Mouse (Mus musculus): ENCODE results near the gene Lep. TPM values are rescaled to one million over a fixed set of nuclear protein-coding genes. Genes with fewer than 3 reads are reported as not detected.

The Lep gene
- polyA plus RNA-seq, 1 experiment from 2014 or later: not detected

DNA sequence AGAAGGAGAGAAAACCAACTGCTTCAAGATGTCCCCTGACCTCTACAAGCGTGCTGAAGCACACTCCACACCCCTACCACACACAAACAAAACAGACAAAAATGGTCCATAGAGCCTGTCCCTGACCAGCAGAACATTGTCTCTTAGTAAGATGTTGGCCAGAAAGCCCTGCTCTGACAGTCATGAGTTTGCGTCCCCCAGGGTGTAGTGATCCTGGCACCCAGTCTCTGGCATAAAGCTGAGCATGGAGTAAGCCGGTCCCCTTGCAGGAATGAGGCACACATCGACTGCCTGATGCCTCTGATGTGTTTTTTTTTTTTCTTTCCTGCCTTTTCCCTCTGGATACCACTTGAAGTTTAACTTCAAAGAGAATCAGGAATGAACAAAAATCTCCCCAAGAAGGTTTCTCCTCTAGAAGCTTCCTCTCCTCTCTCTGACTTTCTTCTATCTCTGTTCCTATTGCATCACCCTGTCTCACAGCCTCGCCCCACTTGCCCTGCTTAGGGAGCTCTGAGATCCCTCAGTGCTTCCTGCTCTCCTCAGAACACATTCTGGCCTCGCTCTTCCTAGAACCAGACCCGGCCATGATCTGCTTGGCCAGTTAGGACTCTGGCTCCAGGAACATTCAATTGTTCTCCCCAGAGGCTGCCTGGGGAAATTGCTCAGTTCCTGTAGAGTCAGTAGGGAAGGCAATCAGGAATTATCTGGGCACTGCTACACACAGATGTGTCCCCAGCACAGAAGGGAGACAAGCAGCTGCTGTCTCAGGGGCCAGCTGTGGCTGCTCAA, 28.1 kb downstream of the Lep start:
- H3K27ac ChIP-seq (replicated peaks): no peak overlapping the region
- ATAC-seq (ENCODE audit: insufficient read depth): no peak
- H3K36me3 ChIP-seq (replicated peaks): no peaks in the 10 kb centered on the region
- no peaks in the 10 kb centered on the region for H3K27me3 ChIP-seq
- no peaks in the 10 kb centered on the region for H3K9me3 ChIP-seq (replicated peaks)
- 42% methylated on average over 7 of the region's 7 CpGs for WGBS (ENCODE audit: insufficient replicate concordance)
- no peak overlapping the region for H3K9ac ChIP-seq
- H3K4me1 ChIP-seq (replicated peaks): no peaks in the 10 kb centered on the region
- no peak overlapping the region for H3K4me3 ChIP-seq (replicated peaks)
- H3K4me2 ChIP-seq: no peak overlapping the region

DNA sequence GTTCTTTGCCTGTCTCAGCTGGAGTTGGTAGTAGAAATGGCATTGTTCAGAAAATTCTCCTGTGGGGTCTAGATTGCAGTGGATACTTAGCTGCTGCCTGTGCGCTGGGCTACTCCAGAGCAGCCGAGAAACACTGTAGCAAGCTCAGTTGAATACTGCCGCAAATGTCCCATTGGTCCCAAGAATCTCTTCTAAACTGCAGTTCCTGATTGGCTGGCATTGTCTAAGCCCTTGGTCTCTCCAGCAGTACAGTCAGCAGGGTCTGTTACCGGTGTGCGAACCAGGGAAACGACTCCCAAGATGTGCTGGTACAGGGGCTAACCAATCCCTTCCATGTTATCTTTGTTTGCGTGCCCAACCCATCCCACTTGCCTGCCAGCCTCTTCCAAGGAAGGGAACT, 32.2 kb downstream of the Lep start:
- 67% methylated on average over 7 of the region's 7 CpGs for WGBS (ENCODE audit: insufficient replicate concordance)
- Histone ChIP-seq H3K9ac (no peak overlapping the region), H3K4me1 (replicated peaks) (no peaks in the 10 kb centered on the region)

DNA sequence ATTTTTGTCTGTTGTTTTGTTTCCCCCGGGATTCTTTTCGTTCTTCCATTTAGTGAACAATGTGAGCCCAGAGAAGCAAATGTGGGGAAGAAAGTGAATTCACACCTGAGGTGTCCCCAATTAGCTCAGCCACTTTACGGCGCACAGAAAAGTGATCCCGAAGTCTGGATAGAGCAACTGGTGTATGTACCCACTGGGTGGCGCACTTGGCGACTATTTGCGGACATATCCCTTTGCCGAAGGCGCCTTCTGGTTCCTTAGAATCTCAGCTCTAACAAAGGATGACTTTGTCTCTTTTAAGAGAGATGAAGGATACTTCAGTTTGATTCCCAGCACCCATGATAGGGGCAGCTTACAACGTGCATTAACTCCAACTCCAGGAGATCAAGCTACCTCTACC, 32.9 kb downstream of the Lep start:
- Histone ChIP-seq H3K4me1 (replicated peaks) (no peaks in the 10 kb centered on the region), H3K4me3 (replicated peaks) (no peak overlapping the region), H3K4me2 (no peak overlapping the region), H3K36me3 (replicated peaks) (no peaks in the 10 kb centered on the region), H3K9me3 (replicated peaks) (no peaks in the 10 kb centered on the region), H3K9ac (no peak overlapping the region), H3K27me3 (no peaks in the 10 kb centered on the region), H3K27ac (replicated peaks) (no peak overlapping the region)
- no peak for ATAC-seq (ENCODE audit: insufficient read depth)
- WGBS (ENCODE audit: insufficient replicate concordance): 52% methylated on average over 11 of the region's 11 CpGs

More for the DNA sequence above, 32.2 kb downstream of the Lep start:
- H3K4me3 ChIP-seq (replicated peaks): no peak overlapping the region
- H3K27ac ChIP-seq (replicated peaks): no peak overlapping the region
- no peak for ATAC-seq (ENCODE audit: insufficient read depth)
- no peak overlapping the region for H3K4me2 ChIP-seq
- no peaks in the 10 kb centered on the region for H3K36me3 ChIP-seq (replicated peaks)
- no peaks in the 10 kb centered on the region for H3K27me3 ChIP-seq
- H3K9me3 ChIP-seq (replicated peaks): no peaks in the 10 kb centered on the region

DNA sequence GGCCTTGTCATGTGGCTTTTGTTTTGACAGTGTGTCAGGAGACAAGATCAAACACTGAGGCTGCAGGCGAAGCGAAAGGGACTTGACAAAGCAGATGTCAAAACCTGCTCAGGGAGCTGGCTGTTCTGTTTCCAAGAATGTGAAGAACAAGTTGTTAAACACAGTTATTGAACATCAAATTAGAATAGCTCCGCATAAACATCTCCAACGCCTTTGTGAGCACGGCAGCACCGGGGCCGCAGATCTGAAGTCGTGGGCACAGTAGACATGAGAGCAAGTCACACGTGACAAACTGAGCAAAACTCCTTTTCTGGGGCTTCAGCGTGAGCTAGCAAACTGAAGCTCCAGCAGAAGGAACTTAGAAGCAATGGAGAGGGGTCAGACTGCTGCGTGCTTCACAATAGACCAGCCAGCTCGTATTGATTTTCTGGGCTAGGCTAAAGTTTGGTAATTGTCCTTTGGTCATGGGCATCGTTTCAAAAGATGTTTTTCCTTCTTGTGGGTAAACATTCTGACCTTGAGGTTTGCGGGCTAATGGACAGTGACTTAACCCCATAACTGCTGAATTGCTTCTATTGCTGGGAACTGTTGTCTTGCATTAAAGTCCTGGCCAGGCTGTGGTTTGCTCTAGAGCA, 39.6 kb downstream of the Lep start:
- ATAC-seq (ENCODE audit: insufficient read depth): no peak
- no peaks in the 10 kb centered on the region for H3K27me3 ChIP-seq
- WGBS (ENCODE audit: insufficient replicate concordance): 56% methylated on average over 14 of the region's 14 CpGs
- H3K9me3 ChIP-seq (replicated peaks): no peaks in the 10 kb centered on the region
- no peaks in the 10 kb centered on the region for H3K36me3 ChIP-seq (replicated peaks)
- no peak overlapping the region for H3K4me2 ChIP-seq
- H3K4me1 ChIP-seq (replicated peaks): no peaks in the 10 kb centered on the region
- no peak overlapping the region for H3K9ac ChIP-seq
- no peak overlapping the region for H3K27ac ChIP-seq (replicated peaks)
- no peak overlapping the region for H3K4me3 ChIP-seq (replicated peaks)

DNA sequence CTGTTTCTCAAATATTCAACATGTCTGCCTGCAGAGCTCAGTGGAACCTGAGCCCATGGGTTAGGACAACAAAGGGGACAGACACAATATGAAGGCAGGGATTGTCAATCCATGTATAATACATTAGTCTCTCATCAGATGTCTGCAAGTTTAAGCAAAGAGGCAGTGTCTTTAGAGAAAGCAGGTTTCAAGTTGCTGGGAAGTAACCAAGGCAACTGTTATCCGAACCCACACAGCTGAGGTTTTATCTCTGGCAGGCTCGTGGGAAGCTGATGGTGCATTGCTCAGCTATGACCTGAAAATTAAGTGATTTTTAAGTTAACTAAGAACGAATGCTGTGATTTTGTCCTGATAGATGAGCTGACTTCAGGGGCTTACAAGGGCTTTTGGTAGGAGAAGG, 40.4 kb downstream of the Lep start:
- no peaks in the 10 kb centered on the region for H3K4me1 ChIP-seq (replicated peaks)
- no peaks in the 10 kb centered on the region for H3K36me3 ChIP-seq (replicated peaks)
- H3K4me2 ChIP-seq: no peak overlapping the region
- WGBS (ENCODE audit: insufficient replicate concordance): 40% methylated on average over 3 of the region's 3 CpGs
- H3K9me3 ChIP-seq (replicated peaks): no peaks in the 10 kb centered on the region
- H3K4me3 ChIP-seq (replicated peaks): no peak overlapping the region
- H3K27ac ChIP-seq (replicated peaks): no peak overlapping the region
- ATAC-seq (ENCODE audit: insufficient read depth): no peak
- no peaks in the 10 kb centered on the region for H3K27me3 ChIP-seq
- H3K9ac ChIP-seq: no peak overlapping the region

DNA sequence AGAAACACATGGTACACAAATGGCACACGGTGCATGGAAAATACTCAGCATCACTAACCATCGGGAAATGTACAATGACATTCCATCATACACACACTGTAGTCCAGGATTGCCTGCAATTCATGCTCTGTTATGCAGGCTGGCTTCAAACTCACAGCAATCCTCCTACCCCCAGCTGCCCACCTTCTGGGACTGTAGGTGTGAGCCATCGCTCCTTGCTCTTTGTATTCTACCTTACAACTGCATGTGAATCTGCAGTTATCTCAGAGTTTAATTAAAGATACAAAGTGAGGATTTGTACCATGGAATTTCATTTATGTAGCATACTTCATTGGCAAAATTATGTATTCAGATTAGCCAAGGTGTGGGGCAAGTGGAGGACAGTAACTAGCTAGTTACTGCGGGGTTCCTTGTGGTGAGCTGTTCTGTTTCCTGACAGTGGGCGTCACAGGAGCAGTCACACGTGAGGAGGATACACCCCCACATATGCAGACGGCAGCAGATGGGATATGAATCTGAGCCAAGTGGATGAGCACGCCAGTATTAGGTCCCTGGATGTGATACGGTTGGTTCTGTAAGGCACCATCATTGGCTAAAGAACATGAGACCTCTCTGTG, 41.3 kb downstream of the Lep start:
- no peak overlapping the region for H3K27ac ChIP-seq (replicated peaks)
- WGBS (ENCODE audit: insufficient replicate concordance): 65% methylated on average over 9 of the region's 9 CpGs
- H3K9ac ChIP-seq: no peak overlapping the region
- no peak overlapping the region for H3K4me2 ChIP-seq
- no peak overlapping the region for H3K4me3 ChIP-seq (replicated peaks)
- no peaks in the 10 kb centered on the region for H3K9me3 ChIP-seq (replicated peaks)
- no peaks in the 10 kb centered on the region for H3K36me3 ChIP-seq (replicated peaks)
- H3K4me1 ChIP-seq (replicated peaks): no peaks in the 10 kb centered on the region
- no peaks in the 10 kb centered on the region for H3K27me3 ChIP-seq
- ATAC-seq (ENCODE audit: insufficient read depth): no peak

DNA sequence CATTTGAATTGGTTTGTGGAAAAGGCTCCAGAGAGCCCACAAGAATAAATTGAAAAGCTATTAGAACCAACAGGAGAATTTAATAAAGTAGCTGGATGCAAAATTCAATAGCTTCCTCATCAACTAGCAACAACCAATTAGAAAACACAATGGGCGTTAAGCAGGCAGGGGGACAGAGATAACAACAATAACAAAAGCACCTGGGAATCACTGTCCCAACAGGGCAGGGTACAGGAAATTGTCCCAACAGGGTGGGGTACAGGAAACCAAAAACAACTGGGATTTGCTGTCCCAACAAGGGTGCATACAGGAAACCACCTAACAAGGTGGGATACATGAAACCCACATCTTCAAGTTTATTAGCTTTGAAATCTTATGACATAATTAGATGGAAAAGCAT, 48.4 kb downstream of the Lep start:
- H3K4me1 ChIP-seq (replicated peaks): no peaks in the 10 kb centered on the region
- no peaks in the 10 kb centered on the region for H3K27me3 ChIP-seq
- H3K4me2 ChIP-seq: no peak overlapping the region
- H3K36me3 ChIP-seq (replicated peaks): no peaks in the 10 kb centered on the region
- no peak overlapping the region for H3K9ac ChIP-seq
- no peaks in the 10 kb centered on the region for H3K9me3 ChIP-seq (replicated peaks)
- 50% methylated on average over 1 of the region's 1 CpGs for WGBS (ENCODE audit: insufficient replicate concordance)
- H3K27ac ChIP-seq (replicated peaks): no peak overlapping the region
- ATAC-seq (ENCODE audit: insufficient read depth): no peak
- no peak overlapping the region for H3K4me3 ChIP-seq (replicated peaks)

DNA sequence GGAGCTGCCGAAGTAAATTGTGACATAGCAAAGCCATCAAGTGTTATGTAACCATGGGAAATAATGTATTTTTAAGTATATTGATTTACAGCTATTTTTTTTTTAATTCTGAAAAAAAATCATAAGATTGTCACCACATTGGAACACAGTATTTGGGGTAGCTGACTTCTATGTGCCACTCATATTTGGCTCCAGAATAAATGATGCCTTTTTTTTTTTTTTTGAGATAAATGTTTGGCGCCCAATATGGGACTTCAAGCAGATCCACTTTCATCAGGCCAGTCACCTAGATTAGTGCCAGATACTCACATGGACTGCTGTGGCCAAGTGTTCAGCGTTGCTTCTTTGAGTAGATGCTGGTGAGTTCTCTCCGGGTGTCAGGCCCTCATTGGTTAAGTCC, 51.5 kb downstream of the Lep start:
- H3K4me2 ChIP-seq: no peak overlapping the region
- no peak for ATAC-seq (ENCODE audit: insufficient read depth)
- no peak overlapping the region for H3K4me3 ChIP-seq (replicated peaks)
- no peaks in the 10 kb centered on the region for H3K27me3 ChIP-seq
- no peaks in the 10 kb centered on the region for H3K9me3 ChIP-seq (replicated peaks)
- no peaks in the 10 kb centered on the region for H3K4me1 ChIP-seq (replicated peaks)
- WGBS (ENCODE audit: insufficient replicate concordance): 73% methylated on average over 4 of the region's 4 CpGs
- no peak overlapping the region for H3K9ac ChIP-seq
- H3K27ac ChIP-seq (replicated peaks): no peak overlapping the region
- H3K36me3 ChIP-seq (replicated peaks): no peaks in the 10 kb centered on the region

DNA sequence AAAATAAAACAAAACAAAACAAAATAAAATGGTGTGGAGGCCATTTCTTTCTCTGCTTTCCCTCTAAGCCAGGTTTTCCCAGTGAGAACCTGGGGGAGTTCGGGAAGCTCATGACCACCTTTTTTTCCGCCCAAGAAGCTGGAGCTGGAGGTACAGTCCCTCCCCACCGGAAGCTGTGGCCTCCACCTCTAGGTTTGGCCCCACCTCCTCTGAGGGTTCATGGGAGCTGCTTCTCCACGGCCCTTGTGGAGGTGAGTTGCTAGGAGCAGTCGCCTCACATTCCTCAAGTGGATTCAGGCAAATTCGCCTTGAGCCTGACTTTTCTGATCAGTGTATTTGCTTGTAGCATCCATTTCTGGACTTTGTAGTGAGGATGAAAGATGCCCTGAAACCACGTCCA, 55.7 kb downstream of the Lep start:
- H3K9ac ChIP-seq: no peak overlapping the region
- no peaks in the 10 kb centered on the region for H3K9me3 ChIP-seq (replicated peaks)
- no peak for ATAC-seq (ENCODE audit: insufficient read depth)
- no peak overlapping the region for H3K4me2 ChIP-seq
- no peaks in the 10 kb centered on the region for H3K36me3 ChIP-seq (replicated peaks)
- no peaks in the 10 kb centered on the region for H3K27me3 ChIP-seq
- no peak overlapping the region for H3K27ac ChIP-seq (replicated peaks)
- 45% methylated on average over 7 of the region's 7 CpGs for WGBS (ENCODE audit: insufficient replicate concordance)
- no peak overlapping the region for H3K4me3 ChIP-seq (replicated peaks)
- H3K4me1 ChIP-seq (replicated peaks): no peaks in the 10 kb centered on the region

DNA sequence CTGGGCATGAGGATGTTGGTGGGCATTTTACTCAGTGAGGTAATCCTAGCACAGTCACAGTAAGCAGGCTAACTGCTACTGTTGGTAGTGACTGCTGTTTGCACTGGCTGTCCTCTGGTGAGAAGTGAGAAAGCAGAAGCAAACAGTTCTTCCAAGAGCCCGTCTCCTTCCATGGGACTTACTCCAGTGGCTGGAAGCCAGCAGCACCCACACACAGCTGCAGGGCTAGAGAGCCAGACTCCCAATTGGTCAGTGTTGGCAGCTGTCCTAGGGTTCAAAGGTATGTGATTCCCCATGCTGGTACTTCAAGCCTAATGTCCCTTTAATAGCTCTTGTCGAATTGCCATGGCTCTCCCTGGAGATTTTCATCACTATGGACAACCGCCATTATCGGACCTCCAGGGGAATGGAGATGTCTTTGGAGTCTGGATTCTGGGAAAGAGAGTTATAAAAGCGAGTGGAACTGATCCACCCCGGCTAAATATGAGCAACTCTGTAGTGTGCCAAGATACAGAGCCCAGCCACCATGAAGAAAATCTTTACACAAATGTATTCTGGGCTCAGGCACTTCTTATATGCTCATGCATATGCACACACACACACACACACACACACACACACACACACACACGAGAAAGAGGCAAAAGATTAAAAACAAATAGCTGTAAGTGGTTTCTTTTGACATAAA, 57.5 kb downstream of the Lep start:
- ATAC-seq (ENCODE audit: insufficient read depth): no peak
- Histone ChIP-seq H3K36me3 (replicated peaks) (no peaks in the 10 kb centered on the region), H3K9me3 (replicated peaks) (no peaks in the 10 kb centered on the region), H3K9ac (no peak overlapping the region), H3K4me2 (no peak overlapping the region), H3K27me3 (no peaks in the 10 kb centered on the region), H3K4me3 (replicated peaks) (no peak overlapping the region), H3K27ac (replicated peaks) (no peak overlapping the region), H3K4me1 (replicated peaks) (no peaks in the 10 kb centered on the region)
- 49% methylated on average over 7 of the region's 7 CpGs for WGBS (ENCODE audit: insufficient replicate concordance)

DNA sequence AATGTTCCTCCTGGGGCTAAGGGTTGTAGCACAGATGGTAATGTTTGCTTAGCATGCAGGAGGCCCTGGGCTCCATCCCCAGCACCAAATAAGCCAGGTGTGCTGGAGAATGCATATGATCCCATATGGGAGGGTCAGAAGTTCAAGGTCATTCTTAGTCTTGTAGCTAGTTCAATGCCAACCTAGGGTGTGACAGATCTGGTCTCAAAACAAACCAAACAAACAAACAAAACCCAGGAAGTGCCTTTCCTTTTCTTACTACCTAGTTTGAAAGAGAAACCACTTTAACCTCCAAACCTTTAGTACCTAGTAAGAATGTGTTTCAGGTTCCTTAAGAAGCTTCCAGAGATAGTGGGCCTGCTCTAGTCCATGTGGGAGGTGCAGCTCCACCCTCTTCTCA, 58.2 kb downstream of the Lep start:
- H3K4me1 ChIP-seq (replicated peaks): no peaks in the 10 kb centered on the region
- H3K9ac ChIP-seq: no peak overlapping the region
- H3K4me3 ChIP-seq (replicated peaks): no peak overlapping the region
- ATAC-seq (ENCODE audit: insufficient read depth): no peak
- H3K36me3 ChIP-seq (replicated peaks): no peaks in the 10 kb centered on the region
- no peaks in the 10 kb centered on the region for H3K9me3 ChIP-seq (replicated peaks)
- H3K27ac ChIP-seq (replicated peaks): no peak overlapping the region
- H3K27me3 ChIP-seq: no peaks in the 10 kb centered on the region
- H3K4me2 ChIP-seq: no peak overlapping the region

Measured in liver, embryonic 15.5 days (tissue).